Mouse (Mus musculus): ENCODE data around the gene Tnni1.

GRCm38 (mm10) chr1:135840675-135841395 lies 61.6 kb downstream of the Tnni1 start:
- TF ChIP-seq CTCF (IDR thresholded peaks at IDR 0.05; ENCODE audit: borderline replicate concordance, insufficient read depth, low read depth, low read length), result no peak
- no peak for TF ChIP-seq POLR2A (IDR thresholded peaks at IDR 0.05; ENCODE audit: borderline replicate concordance, insufficient read depth, low read length)
